Mouse (Mus musculus): ENCODE measurements around the gene Hmgb2.

Hmgb2 gene
- long read RNA-seq, experiment 1, partial matches to known transcripts = 4 of 8 reads
- long read RNA-seq, experiment 1, other reads (novel, unspliced or antisense) = 3 of 8 reads
- long read RNA-seq, experiment 2, partial matches to known transcripts = 4 of 11 reads
- long read RNA-seq, experiment 2, other reads (novel, unspliced or antisense) = 4 of 11 reads

DNA sequence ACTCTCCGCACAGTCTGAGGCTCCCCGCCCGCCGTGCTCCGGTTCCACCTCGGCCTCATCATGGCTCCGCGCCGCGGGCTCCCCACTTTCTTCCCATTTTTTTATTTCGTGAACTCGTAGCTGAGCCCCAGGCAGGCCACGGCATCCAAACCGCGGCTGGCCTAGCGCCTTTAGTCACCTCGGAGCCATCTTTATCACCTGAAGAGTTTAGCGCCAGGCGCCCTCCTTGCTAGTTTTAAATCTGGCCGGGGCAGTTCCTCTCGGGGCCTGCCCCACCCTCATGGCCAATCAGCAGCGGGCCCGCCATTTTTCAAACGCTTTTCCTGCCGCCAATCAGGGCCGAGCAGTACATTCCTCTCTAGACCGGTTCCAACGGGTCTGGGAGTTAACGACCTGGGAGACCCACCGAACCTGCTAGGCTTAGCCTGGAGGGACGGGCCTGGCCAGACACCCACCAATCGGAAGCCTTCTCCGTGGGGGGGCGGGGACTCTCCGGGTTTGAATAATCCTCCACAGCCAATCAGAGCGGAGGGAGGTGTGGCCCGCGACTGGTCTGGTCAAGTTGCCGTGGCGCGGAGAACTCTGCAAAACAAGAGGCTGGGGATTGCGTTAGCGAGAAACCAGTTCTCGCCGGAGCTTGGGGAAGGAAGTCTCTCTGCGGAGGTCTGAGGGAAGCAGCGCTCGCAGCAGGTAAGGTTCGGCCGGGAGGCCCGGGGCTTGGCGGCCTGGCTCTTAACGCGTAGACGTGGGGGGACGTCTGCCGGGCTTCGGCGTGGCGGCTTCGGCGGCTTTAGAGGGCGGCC lies at the start of gene Hmgb2:
Gene Hmgb2, plus strand, starts transcription at position 592 of the 803 bp plus-strand sequence.
- intact Hi-C loops (cut with DNase I) = no loop called here

DNA sequence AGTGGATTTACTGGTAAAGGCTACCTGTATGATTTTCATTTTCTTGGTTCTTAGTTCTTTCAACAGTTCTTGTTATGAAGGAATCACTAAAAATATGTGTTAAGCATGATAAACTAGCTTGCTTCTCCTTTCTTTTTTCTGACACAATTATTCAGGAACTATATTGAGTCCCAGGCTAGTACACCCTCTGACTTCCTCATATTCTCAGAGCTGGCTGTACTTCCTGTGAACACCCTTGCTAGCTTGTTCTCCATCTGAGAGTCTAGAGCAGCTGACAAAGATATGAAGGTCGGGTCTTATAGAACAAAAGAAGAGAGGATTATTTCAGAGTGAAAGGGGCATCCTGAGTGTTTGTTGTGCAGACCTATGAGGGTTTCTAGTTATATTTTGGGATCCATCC lies 48.9 kb upstream of the Hmgb2 start:
- intact Hi-C loops (cut with DNase I) = no loop called here

DNA sequence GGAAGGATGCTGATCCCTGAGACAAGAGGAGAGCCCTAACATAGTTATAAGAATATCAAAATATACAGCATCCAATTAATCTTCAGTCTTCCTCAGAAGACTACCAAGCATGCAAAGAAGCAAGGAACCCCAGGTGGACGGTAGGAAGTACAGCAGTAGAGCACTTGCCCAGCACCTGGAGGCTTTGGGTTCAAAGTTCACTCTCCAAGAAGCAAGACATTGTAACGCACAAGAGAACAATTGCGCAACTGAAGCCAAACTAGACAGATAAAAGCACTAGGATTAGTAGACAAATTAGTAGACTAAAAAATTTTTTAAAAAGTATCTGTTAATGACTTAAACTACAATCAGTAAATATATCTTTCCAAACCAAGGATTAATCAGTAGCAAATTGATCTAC lies 48.0 kb upstream of the Hmgb2 start:
- intact Hi-C loops (cut with DNase I) = no loop called here

DNA sequence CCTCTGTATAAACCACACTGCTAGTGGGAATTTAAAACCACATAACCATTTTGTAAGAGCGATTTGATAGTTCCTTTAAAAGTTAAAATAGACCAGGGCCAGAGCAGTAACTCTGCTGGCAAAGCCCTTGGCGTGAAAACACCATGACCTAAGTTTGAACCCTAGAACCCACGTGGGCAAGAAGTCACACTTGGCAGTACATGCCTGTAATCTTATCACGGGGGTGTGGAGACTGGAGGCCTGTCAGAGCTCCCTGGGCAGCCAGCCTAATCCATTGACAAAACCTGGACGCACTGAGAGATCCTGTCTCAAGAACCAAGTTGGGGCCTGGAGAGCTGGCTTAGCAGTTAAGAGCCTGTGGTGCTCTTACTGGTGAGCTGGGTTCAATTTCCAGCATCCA lies 43.1 kb upstream of the Hmgb2 start:
- intact Hi-C loops (cut with DNase I) = no loop called here

DNA sequence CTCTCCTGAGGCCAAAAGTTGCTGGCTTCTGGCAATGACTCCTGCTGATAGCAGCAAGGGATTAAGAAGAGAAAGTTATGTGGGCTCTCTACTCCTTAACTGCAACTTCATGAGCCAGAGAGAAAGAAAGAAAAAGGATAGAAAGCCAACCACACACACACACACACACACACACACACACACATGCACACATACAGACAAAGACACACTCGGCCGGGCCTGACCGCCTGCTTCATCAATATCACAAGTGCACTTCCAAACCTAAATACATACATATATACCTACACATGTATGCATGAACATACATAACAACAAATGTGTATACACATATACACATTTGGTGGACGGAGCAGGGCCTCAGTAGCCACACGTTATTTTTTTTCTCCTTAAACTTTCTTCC lies 40.8 kb upstream of the Hmgb2 start:
- intact Hi-C loops (cut with DNase I) = no loop called here

DNA sequence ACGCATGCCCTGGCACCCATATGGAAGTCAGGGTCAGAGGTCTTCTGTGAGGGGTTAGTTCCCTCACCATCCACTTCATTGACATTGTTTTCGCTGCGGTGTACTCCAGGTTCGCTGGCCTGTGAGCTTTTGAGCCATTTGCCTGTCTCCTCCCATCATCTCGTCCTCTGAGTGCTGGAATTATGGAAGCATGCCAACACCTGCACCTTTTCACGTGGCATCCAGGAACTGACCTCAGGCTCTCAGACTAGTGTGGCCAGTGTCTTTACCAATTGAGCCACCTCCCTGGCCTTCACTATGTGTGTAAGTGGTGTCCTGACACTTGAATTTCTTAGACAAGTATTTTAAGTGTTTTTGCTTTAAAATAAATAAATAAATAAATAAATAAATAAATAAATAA lies 38.0 kb upstream of the Hmgb2 start:
- intact Hi-C loops (cut with DNase I) = no loop called here

DNA sequence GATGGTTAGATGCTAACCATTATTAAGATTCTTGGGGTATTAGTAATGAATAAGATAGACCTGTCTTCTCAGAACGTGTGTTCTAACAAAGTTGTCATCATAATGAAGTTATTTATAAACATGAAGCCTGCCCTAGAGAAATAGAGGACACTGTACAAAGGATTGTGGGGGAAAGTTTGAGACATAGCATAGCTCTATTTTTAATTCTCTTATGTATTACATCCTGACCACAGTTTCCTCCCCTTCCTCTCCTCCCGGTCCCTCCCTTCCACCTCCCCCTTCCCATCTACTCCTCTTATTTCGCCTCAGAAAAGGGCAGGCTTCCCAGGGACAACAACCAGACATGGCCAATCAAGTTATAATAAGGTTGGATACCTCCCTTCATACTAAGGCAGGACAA lies 33.3 kb upstream of the Hmgb2 start:
- intact Hi-C loops (cut with DNase I) = no loop called here

DNA sequence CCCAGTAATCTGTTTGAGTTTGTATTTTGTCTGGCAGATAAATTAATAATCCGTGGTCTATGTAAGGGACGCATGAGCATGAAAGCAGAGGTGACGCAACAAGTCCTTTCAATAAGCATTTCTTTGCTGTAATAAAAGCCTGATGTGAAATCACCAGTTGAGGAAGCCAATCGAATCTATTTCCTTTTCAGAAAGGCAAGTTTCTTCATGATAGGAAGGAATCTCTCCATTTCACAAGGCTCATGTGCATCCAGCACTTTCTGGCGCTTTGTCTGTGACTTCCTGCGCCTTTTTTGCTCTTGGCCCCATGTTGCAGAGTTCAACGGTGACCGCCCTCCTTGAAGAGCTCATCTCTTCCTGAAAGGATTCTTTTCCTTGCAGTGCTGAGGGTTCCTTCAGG lies 32.0 kb upstream of the Hmgb2 start:
- intact Hi-C loops (cut with DNase I) = no loop called here

DNA sequence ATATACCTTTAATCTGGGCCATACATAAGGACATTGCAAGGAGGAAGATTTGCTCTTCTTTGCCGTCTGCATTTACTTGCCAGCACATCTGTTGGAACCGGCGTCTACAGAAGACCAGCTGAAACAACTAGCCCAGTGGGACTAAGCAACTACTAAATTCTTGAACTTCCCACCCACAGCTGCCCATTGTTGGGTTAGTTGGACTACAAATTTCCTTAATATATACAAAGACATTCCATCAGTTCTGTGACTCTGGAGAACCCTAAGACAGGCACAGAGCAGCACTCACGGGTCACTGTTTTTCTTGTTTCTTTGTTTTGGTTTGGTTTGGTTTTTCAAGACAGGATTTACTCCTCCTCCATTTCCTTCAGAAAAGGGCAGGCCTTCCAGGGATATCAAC lies 31.1 kb upstream of the Hmgb2 start:
- intact Hi-C loops (cut with DNase I) = no loop called here

DNA sequence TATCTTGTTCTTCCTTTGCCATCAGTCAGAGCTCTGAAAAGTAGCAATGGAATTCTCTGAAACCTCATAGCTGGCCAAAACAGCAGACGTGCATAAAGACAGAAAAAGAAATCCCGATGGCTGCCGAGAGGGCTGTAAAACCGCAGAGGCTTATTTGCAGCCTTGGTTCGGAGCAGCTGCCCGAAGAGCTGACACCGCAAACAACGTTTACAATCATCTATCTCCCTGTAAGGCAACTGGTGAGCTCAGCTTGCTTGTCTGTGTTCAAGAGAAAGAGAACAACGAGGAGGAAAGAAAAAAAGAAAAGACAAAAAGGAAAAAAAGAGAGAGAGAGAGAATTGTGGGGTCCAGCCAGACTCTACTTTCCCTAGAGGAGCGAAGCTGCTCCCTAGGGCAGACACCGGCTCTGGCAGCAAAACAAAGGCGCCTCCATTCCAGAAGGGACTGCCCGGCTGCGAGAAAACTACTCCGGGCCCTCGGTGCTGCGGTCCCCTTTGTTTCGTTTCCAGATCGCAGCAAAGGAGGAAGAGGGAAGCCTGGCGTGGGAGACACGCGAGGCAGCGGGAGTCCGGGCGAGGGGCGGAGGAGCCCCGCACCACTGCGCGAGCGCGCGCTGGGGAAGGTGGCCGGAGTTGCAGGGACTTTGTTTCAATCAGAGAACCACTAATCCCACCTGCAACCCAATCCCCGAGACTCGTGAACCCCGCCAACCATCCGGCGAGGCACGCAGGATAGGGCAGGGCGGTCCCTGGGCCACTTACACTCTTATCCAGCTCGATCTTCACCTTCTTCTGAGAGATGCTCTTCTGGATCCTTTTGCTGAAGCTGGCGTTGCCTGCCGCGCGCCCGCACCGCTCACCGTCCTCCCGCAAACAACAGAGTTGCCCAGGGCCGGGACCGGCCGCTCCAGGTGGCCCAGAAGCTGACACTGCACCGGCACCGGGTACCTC lies 24.9 kb upstream of the Hmgb2 start:
- intact Hi-C loops (cut with DNase I) = loop anchor here (5.0 kb wide), 1 partner anchor 54 kb away; no protein-coding TSS in a partner anchor

DNA sequence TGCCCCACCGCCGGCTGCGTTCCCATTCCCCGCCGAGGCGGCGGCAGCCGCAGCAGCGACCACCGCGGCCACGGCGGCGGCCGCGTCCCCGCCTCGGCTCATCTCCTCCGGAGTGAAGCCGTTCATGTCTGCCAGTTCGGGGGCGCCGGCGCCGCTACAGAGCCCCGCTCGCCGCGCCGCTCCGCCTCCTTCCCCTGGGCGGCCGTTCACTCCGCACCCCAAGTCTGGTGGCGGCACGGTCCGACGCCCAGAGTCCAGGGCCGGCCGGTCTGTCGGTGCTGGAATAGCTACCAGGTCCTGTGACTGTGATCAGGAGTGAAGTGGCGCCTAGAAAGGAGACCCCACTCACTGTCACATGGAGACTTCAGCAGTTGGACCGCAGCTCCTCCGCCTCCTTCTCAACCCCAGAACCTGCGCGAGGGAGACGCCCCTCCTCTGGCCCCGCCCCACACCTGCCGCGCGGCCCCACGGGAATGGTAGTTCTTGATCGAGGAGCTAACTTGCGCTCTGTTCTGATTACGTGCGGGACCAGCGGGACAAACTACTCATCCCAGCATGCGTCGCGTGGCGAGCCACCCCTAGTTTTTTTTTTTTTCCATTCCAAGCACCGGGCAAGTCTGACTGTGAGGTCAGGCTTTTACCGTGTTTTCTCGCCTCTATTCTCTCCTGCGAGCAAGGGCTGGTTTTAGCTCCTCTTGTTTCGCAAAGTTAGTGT lies 24.1 kb upstream of the Hmgb2 start, which contains the start of gene Sap30:
Gene Sap30, minus strand, starts transcription at position 420 of the 715 bp plus-strand sequence.
- intact Hi-C loops (cut with DNase I) = loop anchor here (5.0 kb wide), 1 partner anchor 55 kb away; no protein-coding TSS in a partner anchor

DNA sequence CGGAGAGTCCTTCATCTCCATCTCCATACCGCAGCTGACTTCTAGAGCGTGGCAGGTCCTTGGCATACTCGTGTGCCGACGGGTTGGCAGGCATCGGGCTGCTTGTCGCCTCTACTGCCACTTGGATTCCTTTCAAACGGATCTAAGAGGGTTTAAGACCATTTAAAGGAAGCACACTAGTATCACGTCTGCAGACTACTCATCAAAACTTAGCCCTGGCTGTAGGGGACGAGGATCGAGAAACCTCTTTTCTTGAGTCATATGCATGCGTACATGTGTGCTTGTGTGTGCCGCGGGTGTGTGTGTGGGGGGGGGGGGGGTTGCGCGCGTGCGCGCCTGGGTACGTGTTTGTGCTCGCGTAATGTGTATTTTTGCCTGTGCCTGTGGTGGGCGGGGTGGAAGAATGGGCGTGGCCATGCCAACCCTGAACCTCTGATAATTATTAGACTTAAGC lies 23.4 kb upstream of the Hmgb2 start:
- intact Hi-C loops (cut with DNase I) = loop anchor here (5.0 kb wide), 1 partner anchor 56 kb away; no protein-coding TSS in a partner anchor

DNA sequence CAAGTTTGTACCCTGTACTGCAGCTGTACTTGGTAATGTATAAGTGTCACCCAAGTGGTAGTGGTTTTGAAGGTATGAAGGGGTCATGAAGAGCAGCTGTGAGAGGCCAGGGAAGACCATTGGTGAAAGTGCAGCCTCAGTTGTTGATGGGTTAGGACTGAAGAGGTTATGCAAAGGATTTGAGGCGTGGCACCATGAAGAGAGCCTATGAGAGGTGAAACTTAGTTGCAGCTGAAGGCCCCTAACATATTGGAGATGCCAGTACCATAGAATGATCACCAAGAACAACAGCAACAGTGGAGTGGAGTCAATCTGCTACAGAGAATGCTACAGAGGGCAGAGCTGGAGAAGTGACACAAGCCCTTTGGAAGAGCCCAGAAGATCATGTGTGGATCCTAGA lies 22.3 kb upstream of the Hmgb2 start:
- intact Hi-C loops (cut with DNase I) = loop anchor here (5.0 kb wide), 1 partner anchor 57 kb away; no protein-coding TSS in a partner anchor

DNA sequence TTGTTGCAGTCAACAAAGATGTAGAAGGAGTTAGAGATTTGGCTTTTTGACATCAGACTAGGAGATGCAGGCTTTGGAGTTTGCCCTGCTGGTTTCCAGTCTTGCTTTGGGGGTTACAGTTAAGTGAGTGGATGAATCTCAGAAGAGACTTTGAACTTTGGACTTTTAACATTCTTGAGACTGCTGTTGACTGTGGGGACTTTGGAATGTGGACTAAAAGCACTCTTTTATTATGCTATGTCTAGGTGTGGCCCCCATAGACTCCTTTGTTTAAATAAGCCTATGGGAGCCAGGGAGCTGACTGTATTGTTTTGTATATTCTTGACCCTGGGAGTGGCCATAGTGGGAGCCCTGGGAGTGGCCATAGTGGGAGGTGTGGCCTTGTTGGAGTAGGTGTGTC lies 21.8 kb upstream of the Hmgb2 start:
- intact Hi-C loops (cut with DNase I) = loop anchor here (5.0 kb wide), 1 partner anchor 58 kb away; no protein-coding TSS in a partner anchor

DNA sequence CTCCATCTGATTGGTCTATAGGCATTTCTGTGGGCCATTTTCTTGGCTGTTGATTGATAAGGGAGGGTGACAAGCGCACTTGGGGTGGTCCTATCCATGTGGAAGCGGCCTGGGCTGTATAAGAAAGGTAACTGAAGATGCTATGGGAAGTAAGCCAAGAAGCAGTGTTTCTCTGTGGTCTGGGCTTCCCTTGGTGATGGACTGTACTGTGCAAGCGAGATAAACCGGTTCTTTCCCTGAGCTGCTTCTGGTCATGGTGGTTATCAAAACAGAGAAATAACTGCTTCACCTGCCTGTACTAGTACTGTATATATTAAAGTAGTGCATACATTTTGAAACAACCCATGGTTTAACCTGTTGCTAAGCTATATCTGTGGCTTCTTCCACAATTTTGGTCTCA lies 19.8 kb upstream of the Hmgb2 start:
- intact Hi-C loops (cut with DNase I) = no loop called here

DNA sequence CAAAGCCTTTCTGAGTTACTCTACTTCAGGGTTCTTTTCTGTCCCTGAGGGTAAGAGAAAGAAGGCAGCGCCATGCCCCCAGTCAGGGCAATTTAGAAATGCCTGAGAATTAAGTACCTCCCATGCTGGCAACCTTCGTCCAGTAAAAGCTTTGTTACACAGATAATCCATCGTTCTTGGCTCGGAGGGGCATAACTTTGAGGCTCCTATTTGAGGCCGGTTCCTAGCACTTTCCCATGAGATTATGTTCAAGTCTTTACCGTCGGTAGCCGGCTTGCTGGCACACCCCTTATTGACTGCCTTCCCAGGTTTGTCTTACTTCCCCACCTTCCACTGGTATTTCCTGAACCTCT lies 13.2 kb upstream of the Hmgb2 start:
- intact Hi-C loops (cut with DNase I) = no loop called here

DNA sequence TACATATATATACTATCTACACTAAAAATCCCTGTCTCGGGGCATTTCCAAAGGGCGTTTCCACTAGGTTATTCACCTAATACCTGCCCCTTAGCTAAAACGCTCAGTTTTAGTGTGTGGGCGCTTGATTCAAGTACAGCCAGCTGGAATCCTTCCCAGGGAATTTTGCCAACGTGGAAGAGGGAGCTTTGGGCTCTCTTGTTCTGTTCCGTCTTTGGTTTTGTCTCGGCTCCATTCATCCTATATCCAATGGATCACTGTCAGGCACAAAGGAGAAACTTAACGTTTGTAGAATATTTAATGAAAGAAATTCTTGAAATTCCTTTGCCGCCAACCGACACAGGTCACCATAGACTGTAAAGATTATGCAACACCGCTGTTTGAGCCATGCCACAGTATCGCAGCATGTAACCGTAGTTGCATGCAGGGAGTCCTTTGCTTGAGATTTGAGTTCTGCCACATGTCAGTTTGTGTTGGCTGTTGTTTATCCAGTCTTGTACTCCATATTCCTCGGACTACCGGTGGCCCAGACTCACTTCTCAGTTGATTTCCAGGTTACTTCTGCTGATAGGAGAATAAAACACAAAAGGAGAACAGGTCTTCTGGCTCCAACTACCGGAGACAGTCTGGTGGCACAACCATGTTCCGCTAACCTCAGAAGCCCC lies 12.7 kb upstream of the Hmgb2 start:
- intact Hi-C loops (cut with DNase I) = no loop called here

DNA sequence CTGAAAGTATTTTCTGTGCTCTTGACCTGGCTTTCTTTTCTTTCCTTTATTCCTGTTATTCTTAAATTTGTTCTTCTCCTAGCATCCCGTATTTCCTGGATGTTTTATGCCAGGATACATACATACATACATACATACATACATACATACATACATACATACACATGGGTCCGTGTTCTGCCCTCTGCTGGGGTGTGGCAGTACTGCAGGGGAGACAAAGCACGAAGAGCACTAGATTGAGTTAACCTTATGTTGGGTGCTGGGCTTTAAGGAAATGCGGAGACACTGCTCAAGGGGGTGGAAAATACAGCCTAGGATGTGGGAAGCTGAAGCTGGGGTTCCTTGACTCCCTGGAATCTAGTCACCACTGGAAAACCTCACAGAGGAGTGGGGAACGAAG lies 8.1 kb upstream of the Hmgb2 start:
- intact Hi-C loops (cut with DNase I) = no loop called here

DNA sequence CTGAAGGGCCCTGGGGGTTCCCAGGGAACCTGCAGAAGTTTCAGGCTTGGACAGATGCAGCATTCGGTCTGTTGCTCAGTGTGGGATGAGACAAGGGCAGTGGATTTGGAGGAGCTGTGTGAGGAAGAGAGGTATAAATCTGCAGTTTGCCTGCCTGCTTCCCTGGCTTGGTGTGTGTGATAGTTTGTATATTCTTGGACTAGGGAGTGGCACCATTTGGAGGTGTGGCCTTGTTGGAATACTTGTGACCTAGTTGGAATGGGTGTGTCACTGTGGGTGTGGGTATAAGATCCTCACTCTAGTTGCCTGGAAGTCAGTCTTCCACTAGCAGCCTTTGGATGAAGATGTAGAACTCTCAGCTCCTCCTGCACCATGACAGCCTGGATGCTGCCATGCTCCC lies 6.2 kb upstream of the Hmgb2 start:
- intact Hi-C loops (cut with DNase I) = loop anchor here (5.0 kb wide), 1 partner anchor 78 kb away; no protein-coding TSS in a partner anchor

DNA sequence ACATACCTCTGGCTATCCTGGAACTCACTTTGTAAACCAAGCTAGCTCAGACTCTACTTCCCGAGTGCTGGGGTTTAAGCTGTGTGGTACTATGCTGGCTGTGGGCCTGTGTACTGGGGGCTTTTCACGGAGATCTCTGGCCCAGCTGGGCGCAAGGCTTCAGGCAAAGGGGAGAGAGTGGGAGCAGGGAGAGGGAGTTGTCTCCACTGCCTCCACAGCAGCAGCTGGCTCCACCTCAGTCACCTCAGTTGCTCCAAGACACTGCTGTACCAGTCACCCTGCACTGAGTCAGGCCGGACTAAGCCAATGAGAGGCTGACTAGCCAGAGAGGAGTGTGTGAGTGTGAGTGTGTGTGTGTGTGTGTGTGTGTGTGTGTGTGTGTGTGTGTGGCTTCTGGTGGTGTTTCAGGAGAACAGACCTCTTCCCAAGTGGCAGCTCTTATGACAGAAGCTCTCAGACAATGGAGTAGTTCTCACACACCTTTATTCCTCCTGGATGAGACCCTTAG lies 4.1 kb upstream of the Hmgb2 start:
- intact Hi-C loops (cut with DNase I) = loop anchor here (5.0 kb wide), 1 partner anchor 80 kb away; no protein-coding TSS in a partner anchor

Measured in adrenal gland (tissue).